Mouse (Mus musculus): ENCODE measurements around the gene Bahd1. TPM values are rescaled to one million over a fixed set of nuclear protein-coding genes. Genes with fewer than 3 reads are reported as not detected.

Gene Bahd1
- total RNA-seq, 2 experiments from 2014 or later, result 5.2 to 6.4 TPM

- DNase-seq, result no peak
- intact Hi-C loops (cut with DNase I), result no loop called here
- Histone ChIP-seq H3K4me3 (no peak overlapping the region), H3K27ac (no peak overlapping the region)
- no peak for TF ChIP-seq CTCF (IDR thresholded peaks at IDR 0.05)
Measured at GRCm38 (mm10) chr2:118963676-118964012, 63.5 kb downstream of the Bahd1 start.

- DNase-seq, result no peak
- TF ChIP-seq CTCF (IDR thresholded peaks at IDR 0.05), result no peak
- H3K4me3 ChIP-seq, result no peak overlapping the region
- intact Hi-C loops (cut with DNase I), result loop anchor here (10.0 kb wide), 2 partner anchors 205 to 335 kb away; partner anchors contain the start of gene Ccdc9b
- no peak overlapping the region for H3K27ac ChIP-seq
Measured at GRCm38 (mm10) chr2:118969585-118970147, 69.5 kb downstream of the Bahd1 start.

GRCm38 (mm10) chr2:118972048-118972447 is 71.9 kb downstream of the Bahd1 start:
- intact Hi-C loops (cut with DNase I), result loop anchor here (2.0 to 10.0 kb wide), 3 partner anchors 71 to 337 kb away; partner anchors contain the start of genes Bahd1 and Ccdc9b
- DNase-seq, result no peak
- Histone ChIP-seq H3K27ac (no peak overlapping the region), H3K4me3 (no peak overlapping the region; the same call in 1 of the 2 replicates)
- no peak for TF ChIP-seq CTCF (IDR thresholded peaks at IDR 0.05)

GRCm38 (mm10) chr2:118972687-118973376 is 72.7 kb downstream of the Bahd1 start:
- intact Hi-C loops (cut with DNase I), result loop anchor here (2.0 to 10.0 kb wide), 3 partner anchors 72 to 338 kb away; partner anchors contain the start of genes Bahd1 and Ccdc9b
- peak overlapping the region; percentile 66 for H3K4me3 ChIP-seq
- H3K27ac ChIP-seq, result 0 out of 2 replicates have a peak overlapping the region, but pooled peaks have one; percentile 54
- peak; percentile 100; the same call in 1 of the 2 replicates for TF ChIP-seq CTCF (IDR thresholded peaks at IDR 0.05)
- DNase-seq, result peak; percentile 87

Other genes with a start within 250 kb of the Bahd1 start
- gene Pak6, start 237.1 kb upstream of the Bahd1 start, total RNA-seq (2021), result not detected
- gene Ankrd63, start 196.4 kb upstream of the Bahd1 start, total RNA-seq (2021), result under 1 TPM in 1 of 2 experiments, not detected in 1; 0.06 TPM
- under 1 TPM; 0.11 to 0.43 TPM for gene Plcb2, start 171.9 kb upstream of the Bahd1 start, total RNA-seq (2021)
- gene Inafm2, start 154.6 kb upstream of the Bahd1 start, total RNA-seq (2021), result 1 to 10 TPM; 5.2 to 5.8 TPM
- gene Ccdc9b, start 137.7 kb upstream of the Bahd1 start, total RNA-seq (2021), result 10 to 100 TPM; 14.6 to 20.8 TPM
- gene Phgr1, start 127.6 kb upstream of the Bahd1 start, total RNA-seq (2021), result not detected
- not detected for gene Disp2, start 120.7 kb upstream of the Bahd1 start, total RNA-seq (2021)
- gene Knstrn, start 86.4 kb upstream of the Bahd1 start, total RNA-seq (2021), result under 1 TPM; 0.28 to 0.31 TPM
- 100 to 1,000 TPM; 122 to 189 TPM for gene Ivd, start 38.4 kb upstream of the Bahd1 start, total RNA-seq (2021)
- gene Chst14, start 26.1 kb downstream of the Bahd1 start, total RNA-seq (2021), result 1 to 10 TPM; 1.6 to 2.3 TPM
- gene Ccdc32, start 129.0 kb downstream of the Bahd1 start, total RNA-seq (2021), result 1 to 10 TPM; 3.2 to 4.8 TPM
- 1 to 10 TPM; 2.8 to 3.4 TPM for gene Rpusd2, start 134.4 kb downstream of the Bahd1 start, total RNA-seq (2021)
- under 1 TPM; 0.03 to 0.06 TPM for gene Knl1, start 146.7 kb downstream of the Bahd1 start, total RNA-seq (2021)
- 1 to 10 TPM in 1 of 2 experiments, under 1 TPM in 1; 0.70 to 1.3 TPM for gene Rad51, start 212.4 kb downstream of the Bahd1 start, total RNA-seq (2021)

Data from gastrocnemius, adult 2 months (tissue).